Mouse (Mus musculus) neural tube, embryonic 13.5 days (tissue): Measurements from ENCODE around the gene Itprid1. TPM values are rescaled to one million over a fixed set of nuclear protein-coding genes. Genes with fewer than 3 reads are reported as not detected.

Experiments used
- ATAC-seq: fragments of 200-750 bp; cut with Nextera tagmentation; 2 replicates; pipeline ENCODE4 v1.8.0; 2017; ENCODE audit warnings: low read depth, mild to moderate bottlenecking, moderate TSS enrichment, moderate library complexity
- H3K27ac ChIP-seq: fragments of 300-500 bp; sonication (generic); replicated peaks from 2 replicates; pipeline ENCODE4 v1.5.1; 2015; ENCODE audit warnings: moderate library complexity, mild to moderate bottlenecking, inconsistent platforms
- H3K27me3 ChIP-seq: fragments of 300-500 bp; sonication (generic); 2 replicates; pipeline ENCODE4 v1.6.1; 2015; ENCODE audit warnings: mild to moderate bottlenecking, inconsistent platforms
- H3K36me3 ChIP-seq: fragments of 300-500 bp; sonication (generic); 2 replicates; pipeline ENCODE4 v1.6.1; 2015; ENCODE audit warnings: mild to moderate bottlenecking, inconsistent platforms
- H3K4me1 ChIP-seq: fragments of 300-500 bp; sonication (generic); replicated peaks from 2 replicates; pipeline ENCODE4 v1.6.1; 2015; ENCODE audit warnings: inconsistent platforms
- H3K4me2 ChIP-seq: fragments of 300-500 bp; sonication (generic); 2 replicates; pipeline ENCODE4 v1.6.1; 2015; ENCODE audit warnings: inconsistent platforms, mild to moderate bottlenecking, moderate library complexity
- H3K4me3 ChIP-seq: fragments of 300-500 bp; sonication (generic); 2 replicates; pipeline ENCODE4 v1.5.1; 2015; ENCODE audit warnings: mild to moderate bottlenecking, inconsistent platforms
- H3K9ac ChIP-seq: fragments of 300-500 bp; sonication (generic); 2 replicates; pipeline ENCODE4 v1.6.1; 2015; ENCODE audit warnings: moderate library complexity, mild to moderate bottlenecking, inconsistent platforms
- H3K9me3 ChIP-seq: fragments of 300-500 bp; sonication (generic); 2 replicates; pipeline ENCODE4 v1.6.1; 2016; ENCODE audit warnings: inconsistent platforms
- WGBS: fragments of 180-500 bp; shearing (Covaris S2); methylation state at CpG from one replicate; pipeline ENCODE4 v1.1.7; 2015; 5-methylcytosine and 5-hydroxymethylcytosine counted together
- polyA plus RNA-seq: library from polyadenylated mRNA; unstranded; fragments of >200 nt; fragmentation: Nextera tagmentation; extraction: Ambion mirVana; gene quantifications from 2 replicates; pipeline ENCODE4 v1.2.1, GENCODE M21; 2015

Itprid1 gene
- 0.14 TPM in 1 of 2 replicates, not detected in the other for polyA plus RNA-seq

- H3K27ac ChIP-seq, result no peak within 1 kb of the TSS
- 89% methylated on average over 8 of the region's 8 CpGs for WGBS
- H3K27me3 ChIP-seq, result no peaks in the 10 kb centered on the region
- no peak for ATAC-seq
- H3K4me2 ChIP-seq, result no peak within 1 kb of the TSS
- H3K4me3 ChIP-seq, result no peak within 1 kb of the TSS
- no peaks in the 10 kb centered on the region for H3K9me3 ChIP-seq
- no peak within 1 kb of the TSS for H3K9ac ChIP-seq
- H3K4me1 ChIP-seq, result peaks cover 7% of the 10 kb centered on the region; the same call in 1 of the 2 replicates
- no peaks in the 10 kb centered on the region for H3K36me3 ChIP-seq
These were observed at the start of gene Itprid1 for GRCm38 (mm10) chr6:55836650-55837320. Gene Itprid1, plus strand, starts transcription at chr6:55836895.

- H3K27ac ChIP-seq, result no peak overlapping the region
- H3K4me3 ChIP-seq, result no peak overlapping the region
- H3K4me2 ChIP-seq, result no peak overlapping the region
- no peak overlapping the region for H3K9ac ChIP-seq
- 76% methylated on average over 1 of the region's 1 CpGs for WGBS
- H3K36me3 ChIP-seq, result no peaks in the 10 kb centered on the region
- peaks cover 23% of the 10 kb centered on the region for H3K4me1 ChIP-seq
- no peaks in the 10 kb centered on the region for H3K27me3 ChIP-seq
- ATAC-seq, result no peak
- H3K9me3 ChIP-seq, result no peaks in the 10 kb centered on the region
These were observed 47.1 kb upstream of the Itprid1 start for GRCm38 (mm10) chr6:55789557-55789956.

GRCm38 (mm10) chr6:55791852-55792496 lies 44.7 kb upstream of the Itprid1 start:
- Histone ChIP-seq H3K27me3 (no peaks in the 10 kb centered on the region), H3K9me3 (no peaks in the 10 kb centered on the region), H3K4me2 (0 out of 2 replicates have a peak overlapping the region, but pooled peaks have one; percentile 15), H3K4me1 (peaks cover 23% of the 10 kb centered on the region), H3K4me3 (no peak overlapping the region), H3K9ac (peak overlapping the region; percentile 27; the same call in 1 of the 2 replicates), H3K27ac (peak overlapping the region; percentile 95), H3K36me3 (no peaks in the 10 kb centered on the region)
- WGBS, result 5% methylated on average over 6 of the region's 6 CpGs
- ATAC-seq, result peak; percentile 89

GRCm38 (mm10) chr6:55792536-55792935 lies 44.2 kb upstream of the Itprid1 start:
- Histone ChIP-seq H3K27me3 (no peaks in the 10 kb centered on the region), H3K9ac (0 out of 2 replicates have a peak overlapping the region, but pooled peaks have one; percentile 27), H3K27ac (peak overlapping the region; percentile 95), H3K9me3 (no peaks in the 10 kb centered on the region), H3K4me1 (peaks cover 23% of the 10 kb centered on the region), H3K4me3 (no peak overlapping the region), H3K36me3 (no peaks in the 10 kb centered on the region), H3K4me2 (0 out of 2 replicates have a peak overlapping the region, but pooled peaks have one; percentile 15)
- peak; percentile 57 for ATAC-seq
- 31% methylated on average over 8 of the region's 8 CpGs for WGBS

GRCm38 (mm10) chr6:55802686-55803085 lies 34.0 kb upstream of the Itprid1 start:
- no peak overlapping the region for H3K4me3 ChIP-seq
- no peaks in the 10 kb centered on the region for H3K27me3 ChIP-seq
- H3K9ac ChIP-seq, result no peak overlapping the region
- H3K9me3 ChIP-seq, result no peaks in the 10 kb centered on the region
- 79% methylated on average over 1 of the region's 1 CpGs for WGBS
- H3K36me3 ChIP-seq, result no peaks in the 10 kb centered on the region
- H3K27ac ChIP-seq, result no peak overlapping the region
- no peak overlapping the region for H3K4me2 ChIP-seq
- ATAC-seq, result no peak
- peaks cover 28% of the 10 kb centered on the region for H3K4me1 ChIP-seq

GRCm38 (mm10) chr6:55803357-55803756 lies 33.3 kb upstream of the Itprid1 start:
- no peaks in the 10 kb centered on the region for H3K27me3 ChIP-seq
- peaks cover 28% of the 10 kb centered on the region for H3K4me1 ChIP-seq
- no peak overlapping the region for H3K4me2 ChIP-seq
- whole genome bisulfite sequencing, result 79% methylated on average over 7 of the region's 7 CpGs
- no peaks in the 10 kb centered on the region for H3K9me3 ChIP-seq
- ATAC-seq, result no peak
- no peak overlapping the region; the same call in 1 of the 2 replicates for H3K27ac ChIP-seq
- no peak overlapping the region for H3K9ac ChIP-seq
- H3K4me3 ChIP-seq, result no peak overlapping the region
- no peaks in the 10 kb centered on the region for H3K36me3 ChIP-seq

- no peak overlapping the region for H3K27ac ChIP-seq
These were observed 32.6 kb upstream of the Itprid1 start for GRCm38 (mm10) chr6:55803991-55804680.

GRCm38 (mm10) chr6:55804681-55805000 lies 32.1 kb upstream of the Itprid1 start:
- Histone ChIP-seq H3K9ac (no peak overlapping the region), H3K9me3 (no peaks in the 10 kb centered on the region), H3K27ac (no peak overlapping the region), H3K4me2 (no peak overlapping the region), H3K36me3 (no peaks in the 10 kb centered on the region), H3K4me1 (peaks cover 28% of the 10 kb centered on the region), H3K27me3 (no peaks in the 10 kb centered on the region), H3K4me3 (no peak overlapping the region)
- 93% methylated on average over 4 of the region's 4 CpGs for WGBS
- no peak for ATAC-seq

More at GRCm38 (mm10) chr6:55803991-55804680, 32.6 kb upstream of the Itprid1 start:
- Histone ChIP-seq H3K9me3 (no peaks in the 10 kb centered on the region), H3K9ac (no peak overlapping the region), H3K4me2 (no peak overlapping the region), H3K4me3 (no peak overlapping the region), H3K27me3 (no peaks in the 10 kb centered on the region), H3K36me3 (no peaks in the 10 kb centered on the region), H3K4me1 (peaks cover 28% of the 10 kb centered on the region)
- WGBS, result 25% methylated on average over 12 of the region's 12 CpGs
- ATAC-seq, result peak; percentile 77

- Histone ChIP-seq H3K9me3 (no peaks in the 10 kb centered on the region), H3K9ac (no peak overlapping the region), H3K27me3 (no peaks in the 10 kb centered on the region), H3K4me2 (no peak overlapping the region), H3K36me3 (no peaks in the 10 kb centered on the region), H3K4me1 (peaks cover 28% of the 10 kb centered on the region), H3K27ac (no peak overlapping the region), H3K4me3 (no peak overlapping the region)
- ATAC-seq, result peak; percentile 42
- 25% methylated on average over 9 of the region's 9 CpGs for WGBS
These were observed 31.2 kb upstream of the Itprid1 start for GRCm38 (mm10) chr6:55805291-55806137.

GRCm38 (mm10) chr6:55806537-55806936 lies 30.2 kb upstream of the Itprid1 start:
- no peak overlapping the region for H3K27ac ChIP-seq
- no peaks in the 10 kb centered on the region for H3K27me3 ChIP-seq
- WGBS, result 79% methylated on average over 2 of the region's 2 CpGs
- no peak overlapping the region for H3K9ac ChIP-seq
- H3K4me3 ChIP-seq, result no peak overlapping the region
- peaks cover 28% of the 10 kb centered on the region for H3K4me1 ChIP-seq
- H3K4me2 ChIP-seq, result no peak overlapping the region
- no peak for ATAC-seq
- no peaks in the 10 kb centered on the region for H3K9me3 ChIP-seq
- no peaks in the 10 kb centered on the region for H3K36me3 ChIP-seq

GRCm38 (mm10) chr6:55808692-55809091 lies 28.0 kb upstream of the Itprid1 start:
- Histone ChIP-seq H3K9ac (no peak overlapping the region), H3K4me3 (no peak overlapping the region), H3K27ac (no peak overlapping the region), H3K36me3 (no peaks in the 10 kb centered on the region), H3K4me2 (no peak overlapping the region), H3K27me3 (no peaks in the 10 kb centered on the region), H3K4me1 (peaks cover 19% of the 10 kb centered on the region), H3K9me3 (no peaks in the 10 kb centered on the region)
- no peak for ATAC-seq
- WGBS, result 81% methylated on average over 3 of the region's 3 CpGs
